Mouse (Mus musculus) neural tube, embryonic 14.5 days (tissue): ENCODE measurements around the gene Kmt2e. TPM values are rescaled to one million over a fixed set of nuclear protein-coding genes. Genes with fewer than 3 reads are reported as not detected.

ENCODE experiments used
- ATAC-seq: fragments of 200-750 bp; cut with Nextera tagmentation; 2 replicates; pipeline ENCODE4 v1.8.0; 2017; ENCODE audit warnings: low read depth, mild to moderate bottlenecking, moderate TSS enrichment, moderate library complexity
- H3K27ac ChIP-seq: fragments of 300-500 bp; sonication (generic); 2 replicates; pipeline ENCODE4 v1.5.1; 2014; ENCODE audit warnings: low read depth, mild to moderate bottlenecking, control low read depth, low read length, moderate library complexity, mixed read lengths
- H3K27me3 ChIP-seq: fragments of 300-500 bp; sonication (generic); 2 replicates; pipeline ENCODE4 v1.6.1; 2014; ENCODE audit warnings: low read length; ENCODE audit not compliant: control insufficient read depth, insufficient read depth
- H3K36me3 ChIP-seq: fragments of 300-500 bp; sonication (generic); 2 replicates; pipeline ENCODE4 v1.6.1; 2014; ENCODE audit warnings: low read length, mixed read lengths; ENCODE audit not compliant: control insufficient read depth, insufficient read depth
- H3K4me1 ChIP-seq: fragments of 300-500 bp; sonication (generic); 2 replicates; pipeline ENCODE4 v1.6.1; 2014; ENCODE audit warnings: low read length; ENCODE audit not compliant: control insufficient read depth, insufficient read depth
- H3K4me2 ChIP-seq: fragments of 300-500 bp; sonication (generic); 2 replicates; pipeline ENCODE4 v1.6.1; 2014; ENCODE audit warnings: mild to moderate bottlenecking, low read depth, low read length, control low read depth
- H3K4me3 ChIP-seq: fragments of 300-500 bp; sonication (generic); 2 replicates; pipeline ENCODE4 v1.5.1; 2014; ENCODE audit warnings: low read depth, low read length, control low read depth, mixed read lengths
- H3K9ac ChIP-seq: fragments of 300-500 bp; sonication (generic); replicated peaks from 2 replicates; pipeline ENCODE4 v1.6.1; 2014; ENCODE audit warnings: low read depth, mild to moderate bottlenecking, control low read depth, low read length, mixed read lengths
- H3K9me3 ChIP-seq: fragments of 300-500 bp; sonication (generic); 2 replicates; pipeline ENCODE4 v1.6.1; 2016; ENCODE audit warnings: low read length; ENCODE audit not compliant: control insufficient read depth
- WGBS: fragments of 180-500 bp; shearing (Covaris S2); extraction: QIAGEN DNeasy Blood & Tissue Kit; methylation state at CpG from one replicate; pipeline ENCODE4 v1.1.7; 2014; 5-methylcytosine and 5-hydroxymethylcytosine counted together
- polyA plus RNA-seq: library from polyadenylated mRNA; unstranded; fragments of >200 nt; fragmentation: Nextera tagmentation; extraction: Ambion mirVana; gene quantifications from 2 replicates; pipeline ENCODE4 v1.2.1, GENCODE M21; 2014

The Kmt2e gene
- polyA plus RNA-seq, 1 experiment from 2014 or later, result 151 TPM

DNA sequence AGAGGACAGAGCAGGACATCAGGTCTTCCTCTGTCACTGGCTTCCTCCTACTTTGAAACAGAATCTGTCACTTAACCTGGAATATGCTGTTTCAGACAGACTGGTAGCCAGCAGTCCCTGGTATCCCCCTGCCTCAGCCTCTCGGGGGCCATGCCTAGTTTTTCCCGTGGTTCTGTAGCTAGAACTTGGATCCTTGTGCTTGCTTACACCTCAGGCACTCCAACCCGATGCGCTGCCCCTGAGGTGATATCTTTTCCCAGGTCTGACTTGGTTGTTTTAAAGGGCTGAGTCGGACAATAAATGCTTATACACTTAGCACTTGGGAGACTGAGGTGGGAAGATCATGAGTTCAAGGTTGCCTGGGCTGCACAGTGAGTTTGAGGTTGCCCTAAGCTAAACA lies 40.4 kb upstream of the Kmt2e start:
- no peak overlapping the region for H3K9ac ChIP-seq
- 95% methylated on average over 5 of the region's 5 CpGs for WGBS
- H3K9me3 ChIP-seq, result no peaks in the 10 kb centered on the region
- H3K4me3 ChIP-seq, result no peak overlapping the region
- no peaks in the 10 kb centered on the region for H3K27me3 ChIP-seq
- no peak for ATAC-seq
- no peaks in the 10 kb centered on the region for H3K4me1 ChIP-seq
- H3K36me3 ChIP-seq, result no peaks in the 10 kb centered on the region
- H3K27ac ChIP-seq, result no peak overlapping the region
- no peak overlapping the region for H3K4me2 ChIP-seq

DNA sequence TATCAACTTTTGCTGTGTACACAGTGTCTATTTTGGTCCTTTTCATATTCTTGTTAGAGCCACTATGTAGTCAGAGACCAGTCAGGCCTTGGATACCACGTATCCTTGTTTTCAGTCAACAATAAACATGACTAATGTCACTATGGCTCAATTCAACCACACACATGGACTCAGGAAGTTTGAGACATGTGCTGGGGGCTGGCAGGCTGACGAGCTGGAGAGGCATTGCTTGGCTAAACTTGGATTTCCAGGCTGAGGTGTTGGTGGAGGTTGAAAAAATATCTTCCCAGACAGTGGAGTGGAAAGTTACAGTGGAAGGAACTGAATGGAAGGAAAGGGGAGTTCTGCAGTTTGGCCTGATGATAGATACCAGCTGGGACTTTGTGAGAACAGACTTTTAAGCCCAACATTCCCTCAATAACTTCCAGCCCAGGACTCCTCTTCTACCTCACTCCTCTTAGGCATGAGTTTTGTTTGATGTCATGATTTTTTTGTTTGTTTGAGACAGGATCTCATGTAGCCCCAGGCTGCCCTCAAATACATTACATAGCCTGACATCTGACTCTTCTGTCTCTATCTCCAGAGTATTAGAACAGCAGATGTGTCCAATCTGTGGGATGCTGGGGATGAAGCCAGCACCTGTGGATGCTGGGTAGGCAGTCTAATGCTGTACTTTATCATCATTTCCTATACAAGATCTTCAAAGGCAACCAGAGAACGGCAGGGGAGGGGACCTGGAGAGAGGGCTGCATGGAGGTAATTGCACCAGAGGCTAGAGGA lies 39.7 kb upstream of the Kmt2e start:
- Histone ChIP-seq H3K4me3 (no peak overlapping the region), H3K9me3 (no peaks in the 10 kb centered on the region), H3K27ac (no peak overlapping the region), H3K27me3 (no peaks in the 10 kb centered on the region), H3K9ac (no peak overlapping the region), H3K36me3 (no peaks in the 10 kb centered on the region), H3K4me1 (no peaks in the 10 kb centered on the region), H3K4me2 (no peak overlapping the region)
- WGBS, result 59% methylated on average over 3 of the region's 3 CpGs
- no peak for ATAC-seq

DNA sequence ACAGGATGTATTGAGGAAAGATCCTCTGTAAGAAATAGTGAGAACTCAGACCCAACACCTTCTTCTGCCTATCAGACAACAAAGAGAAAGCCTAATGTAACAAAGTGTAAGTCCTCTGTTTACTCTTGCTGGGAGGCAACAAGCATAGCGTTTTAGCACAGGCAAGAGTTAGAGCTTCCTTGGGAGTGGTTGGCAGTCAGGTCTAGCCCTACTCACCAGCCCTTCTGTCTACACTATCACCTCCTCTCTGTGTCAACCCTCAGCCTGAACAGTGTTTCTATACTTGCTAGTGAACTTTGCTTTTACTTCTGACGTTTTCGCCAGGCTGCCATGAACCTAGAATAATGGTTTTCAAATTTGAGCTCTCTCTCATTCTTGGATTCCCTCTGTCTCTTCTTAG lies 38.5 kb upstream of the Kmt2e start:
- ATAC-seq, result no peak
- Histone ChIP-seq H3K9ac (no peak overlapping the region), H3K4me1 (no peaks in the 10 kb centered on the region), H3K4me3 (no peak overlapping the region), H3K27ac (no peak overlapping the region), H3K4me2 (no peak overlapping the region), H3K9me3 (no peaks in the 10 kb centered on the region), H3K36me3 (no peaks in the 10 kb centered on the region; the same call in 1 of the 2 replicates), H3K27me3 (no peaks in the 10 kb centered on the region)
- WGBS, result 91% methylated on average over 3 of the region's 3 CpGs

DNA sequence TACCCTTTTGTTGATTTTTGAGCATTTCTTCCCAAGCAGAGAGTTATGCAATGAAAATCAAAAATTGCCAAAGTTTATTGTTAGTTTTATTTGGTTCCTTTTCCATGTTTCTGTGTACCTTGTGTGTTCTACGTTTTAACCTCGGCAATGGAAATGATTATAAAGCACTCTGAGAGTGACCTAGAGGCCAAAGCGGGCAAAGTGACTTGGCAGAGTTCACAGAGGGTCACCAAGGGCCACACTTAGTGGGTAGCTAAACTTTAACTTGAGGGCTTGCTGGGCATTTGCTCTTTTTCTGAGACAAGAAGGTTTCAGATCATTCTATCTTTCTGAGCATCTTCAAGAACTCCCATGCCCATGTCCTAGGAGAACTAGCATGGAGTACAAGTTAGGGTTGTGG lies 37.5 kb upstream of the Kmt2e start:
- H3K27me3 ChIP-seq, result no peaks in the 10 kb centered on the region
- no peak overlapping the region for H3K27ac ChIP-seq
- peaks cover 2% of the 10 kb centered on the region for H3K36me3 ChIP-seq
- no peaks in the 10 kb centered on the region for H3K4me1 ChIP-seq
- WGBS, result 94% methylated on average over 3 of the region's 3 CpGs
- H3K4me2 ChIP-seq, result no peak overlapping the region
- no peak overlapping the region for H3K9ac ChIP-seq
- no peaks in the 10 kb centered on the region for H3K9me3 ChIP-seq
- no peak overlapping the region for H3K4me3 ChIP-seq
- no peak for ATAC-seq

DNA sequence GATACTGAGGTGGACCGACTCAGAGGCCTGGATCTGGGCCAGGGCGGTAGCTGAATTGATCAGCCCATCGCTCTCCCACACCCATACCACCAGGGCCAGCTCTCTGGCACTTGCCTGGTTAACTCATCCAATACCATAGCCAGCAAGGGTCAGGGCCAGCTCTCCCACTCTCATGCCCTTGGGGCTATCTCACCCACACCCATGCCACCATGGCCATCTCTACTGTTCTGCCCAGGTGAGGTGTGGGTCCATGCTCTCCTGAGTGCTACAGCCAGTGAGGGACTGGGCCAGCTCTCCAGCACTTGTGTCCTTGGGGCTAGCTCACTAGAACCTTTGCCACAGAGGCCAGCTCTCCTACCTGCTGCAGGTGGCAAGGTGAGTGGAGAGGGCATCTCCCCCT lies 34.1 kb upstream of the Kmt2e start:
- no peaks in the 10 kb centered on the region for H3K9me3 ChIP-seq
- ATAC-seq, result peak; percentile 32; the same call in 1 of the 2 replicates
- peaks cover 2% of the 10 kb centered on the region for H3K36me3 ChIP-seq
- WGBS, result 91% methylated on average over 3 of the region's 3 CpGs
- H3K4me1 ChIP-seq, result no peaks in the 10 kb centered on the region
- H3K27me3 ChIP-seq, result no peaks in the 10 kb centered on the region
- H3K4me3 ChIP-seq, result no peak overlapping the region
- no peak overlapping the region for H3K9ac ChIP-seq
- no peak overlapping the region for H3K4me2 ChIP-seq
- H3K27ac ChIP-seq, result no peak overlapping the region

DNA sequence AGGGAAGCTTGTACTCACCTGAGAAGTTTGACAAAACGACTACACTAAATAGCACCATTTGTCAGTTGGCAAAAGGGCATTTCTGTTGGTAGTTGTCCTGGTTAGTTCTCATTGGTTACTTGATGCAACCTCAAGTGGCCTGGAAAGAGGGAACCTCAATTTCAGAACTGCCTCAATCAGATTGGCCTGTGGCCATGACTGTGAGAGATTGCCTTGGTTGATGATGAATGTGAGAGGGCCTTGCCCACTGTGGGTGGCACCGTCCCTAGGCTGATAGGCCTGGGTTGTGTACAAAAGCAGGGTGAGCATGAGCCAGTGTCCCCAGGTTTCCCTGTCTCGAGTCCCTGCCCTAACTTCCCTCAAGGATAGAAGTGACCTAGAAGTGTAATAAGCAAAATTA lies 33.4 kb upstream of the Kmt2e start:
- H3K27me3 ChIP-seq, result no peaks in the 10 kb centered on the region
- H3K9ac ChIP-seq, result no peak overlapping the region
- H3K36me3 ChIP-seq, result peaks cover 2% of the 10 kb centered on the region
- no peak overlapping the region for H3K27ac ChIP-seq
- no peaks in the 10 kb centered on the region for H3K4me1 ChIP-seq
- H3K4me2 ChIP-seq, result no peak overlapping the region
- no peak overlapping the region for H3K4me3 ChIP-seq
- H3K9me3 ChIP-seq, result no peaks in the 10 kb centered on the region
- 92% methylated on average over 3 of the region's 3 CpGs for WGBS
- ATAC-seq, result no peak

DNA sequence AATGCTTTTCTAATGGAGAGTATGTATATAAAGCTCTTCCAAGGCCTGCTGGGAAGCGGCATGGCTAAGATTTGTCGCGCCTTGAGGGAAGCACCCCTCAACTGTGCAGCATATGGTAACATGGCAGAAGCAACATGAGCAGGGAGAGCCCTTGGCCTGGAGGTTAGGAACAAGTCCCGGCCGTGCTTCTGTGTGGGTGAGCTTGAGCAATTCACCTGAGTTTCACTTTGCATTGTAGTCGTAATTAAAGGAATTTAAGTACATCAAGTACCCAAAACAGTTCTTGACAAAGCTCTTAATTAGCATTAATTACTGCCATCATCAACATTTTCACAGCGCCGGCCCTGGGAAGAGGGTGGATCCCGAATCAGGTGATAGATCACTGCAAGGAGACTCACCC lies 32.9 kb upstream of the Kmt2e start:
- 66% methylated on average over 9 of the region's 9 CpGs for WGBS
- ATAC-seq, result no peak
- H3K9me3 ChIP-seq, result no peaks in the 10 kb centered on the region

DNA sequence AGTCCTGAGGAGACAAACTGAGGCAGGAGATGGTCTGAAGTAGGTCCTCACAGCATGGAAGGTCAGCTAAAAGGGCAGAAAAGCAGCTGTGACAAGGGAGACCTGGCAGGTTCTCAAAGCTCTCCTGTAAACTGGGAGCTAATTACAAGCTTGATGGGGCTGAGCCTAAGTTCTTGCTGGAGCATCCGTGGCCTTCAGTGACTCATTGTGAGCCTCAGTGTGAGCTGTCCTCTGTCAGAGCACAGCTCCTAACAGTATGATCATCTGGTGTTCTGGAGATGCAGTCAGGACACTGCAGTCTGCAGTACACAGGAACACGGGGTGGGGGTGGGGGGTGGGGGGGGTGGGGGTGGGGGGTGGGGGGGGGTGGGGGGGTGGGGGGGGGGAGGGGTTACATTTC lies 32.2 kb upstream of the Kmt2e start:
- H3K27ac ChIP-seq, result 0 out of 2 replicates have a peak overlapping the region, but pooled peaks have one; percentile 10
- H3K36me3 ChIP-seq, result peaks cover 2% of the 10 kb centered on the region
- H3K4me2 ChIP-seq, result no peak overlapping the region
- H3K9ac ChIP-seq, result no peak overlapping the region
- no peaks in the 10 kb centered on the region for H3K4me1 ChIP-seq
- WGBS, result 58% methylated on average over 1 of the region's 2 CpGs
- H3K27me3 ChIP-seq, result no peaks in the 10 kb centered on the region
- no peaks in the 10 kb centered on the region for H3K9me3 ChIP-seq
- no peak for ATAC-seq
- no peak overlapping the region for H3K4me3 ChIP-seq

More for the DNA sequence above, 32.9 kb upstream of the Kmt2e start:
- Histone ChIP-seq H3K4me2 (no peak overlapping the region), H3K36me3 (peaks cover 2% of the 10 kb centered on the region), H3K4me1 (no peaks in the 10 kb centered on the region), H3K4me3 (no peak overlapping the region), H3K27me3 (no peaks in the 10 kb centered on the region), H3K27ac (no peak overlapping the region), H3K9ac (no peak overlapping the region)

DNA sequence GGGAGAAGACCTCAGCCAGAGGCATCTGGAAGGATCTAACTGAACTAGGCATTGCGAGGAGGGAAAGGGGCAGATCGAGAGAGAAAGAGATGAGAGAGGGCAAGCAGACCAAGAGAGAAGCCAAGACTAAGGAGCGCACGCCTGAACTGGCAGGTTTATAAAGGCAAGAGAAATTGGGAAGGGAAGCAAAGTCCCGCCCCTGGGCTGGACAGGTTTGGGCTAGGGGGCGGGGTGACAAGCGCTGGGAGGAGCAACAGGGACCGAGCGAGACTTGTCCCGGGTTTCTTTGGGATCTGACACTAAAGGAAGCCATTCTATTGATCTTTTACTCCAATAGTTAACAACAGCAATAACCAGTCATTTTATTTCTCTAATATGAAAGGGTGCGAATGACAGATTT lies 31.1 kb upstream of the Kmt2e start:
- Histone ChIP-seq H3K4me2 (no peak overlapping the region), H3K36me3 (peaks cover 2% of the 10 kb centered on the region), H3K9me3 (no peaks in the 10 kb centered on the region), H3K27me3 (no peaks in the 10 kb centered on the region), H3K4me1 (no peaks in the 10 kb centered on the region), H3K9ac (no peak overlapping the region), H3K4me3 (no peak overlapping the region), H3K27ac (no peak overlapping the region)
- ATAC-seq, result no peak
- WGBS, result 63% methylated on average over 11 of the region's 11 CpGs
